Mouse (Mus musculus): Measurements from ENCODE around the gene Pfkl.

- TF ChIP-seq CTCF (conservative IDR thresholded peaks at IDR 0.05; ENCODE audit: low read length) (no peak), POU5F1 (IDR thresholded peaks at IDR 0.05; ENCODE audit: borderline replicate concordance, low read length) (no peak)
Observed at GRCm38 (mm10) chr10:78029080-78029479, 19.2 kb upstream of the Pfkl start.

All from E14TG2a.4 (cell line).